Mouse (Mus musculus) CD4-positive, CD25-positive, alpha-beta regulatory T cell, adult 4 months (primary cell): ENCODE measurements around the gene Tmem97. TPM values are rescaled to one million over a fixed set of nuclear protein-coding genes. Genes with fewer than 3 reads are reported as not detected.
"Not testable (repeated sequence)": the region's sequence is repeated elsewhere in the genome, so short reads cannot be mapped to it uniquely, and the experiment has no call there.

ENCODE experiments used
- ATAC-seq: one replicate; pipeline ENCODE4 v1.8.0; 2017
- polyA plus RNA-seq, 2 experiments: library from polyadenylated mRNA; unstranded; fragments of 100-300 nt; shearing (Covaris generic); gene quantifications; one replicate each; pipeline ENCODE4 v1.2.1; 2017

Tmem97 gene
- polyA plus RNA-seq = 10 to 100 TPM; 17.4 to 21.3 TPM

DNA sequence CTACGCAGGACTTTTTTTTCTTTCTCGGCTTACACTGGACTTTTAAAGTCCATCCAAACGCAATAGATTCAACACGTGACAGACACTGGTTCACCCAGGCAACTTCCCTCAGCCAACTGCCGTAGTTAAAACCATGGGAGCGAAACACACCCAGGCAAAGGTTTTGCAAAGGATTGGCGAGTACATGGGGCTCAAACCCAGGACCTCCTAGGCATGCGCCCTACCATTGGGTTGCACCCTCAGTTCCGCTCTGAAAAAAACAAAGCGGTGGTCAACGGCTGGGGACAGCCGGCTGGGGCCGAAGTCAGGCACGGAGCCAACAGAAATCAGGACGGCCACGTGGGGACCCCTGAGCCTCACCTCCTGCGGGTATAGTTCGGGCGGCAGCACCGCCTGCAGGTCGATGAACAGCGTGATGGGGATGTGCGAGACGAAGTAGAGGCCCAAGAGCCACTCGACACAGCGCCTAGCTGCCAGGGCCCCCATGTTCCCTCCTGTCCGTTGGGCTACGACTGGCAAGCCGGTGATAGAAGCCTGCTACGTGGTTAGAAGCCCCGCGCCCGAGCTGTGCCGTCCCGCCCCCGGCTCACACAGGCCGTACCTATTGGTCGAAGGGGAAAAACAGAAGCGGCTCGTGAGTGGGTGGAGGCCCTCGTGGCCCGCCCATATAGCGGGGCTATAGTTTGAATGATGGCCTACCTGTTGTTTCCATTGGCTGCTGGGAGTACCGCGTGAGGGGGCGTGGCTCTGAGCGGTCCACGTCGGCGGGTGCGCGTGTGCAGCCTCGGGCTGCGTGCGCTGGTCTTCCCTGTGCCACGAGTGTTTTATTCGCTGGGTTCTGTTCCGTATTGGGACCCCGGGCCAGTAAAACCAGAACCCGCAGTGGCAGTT is at the start of gene Tmem97:
Gene Tmem97 (minus strand): TSS at position 610 of the 891 bp plus-strand sequence.
- ATAC-seq = peak; percentile 99

DNA sequence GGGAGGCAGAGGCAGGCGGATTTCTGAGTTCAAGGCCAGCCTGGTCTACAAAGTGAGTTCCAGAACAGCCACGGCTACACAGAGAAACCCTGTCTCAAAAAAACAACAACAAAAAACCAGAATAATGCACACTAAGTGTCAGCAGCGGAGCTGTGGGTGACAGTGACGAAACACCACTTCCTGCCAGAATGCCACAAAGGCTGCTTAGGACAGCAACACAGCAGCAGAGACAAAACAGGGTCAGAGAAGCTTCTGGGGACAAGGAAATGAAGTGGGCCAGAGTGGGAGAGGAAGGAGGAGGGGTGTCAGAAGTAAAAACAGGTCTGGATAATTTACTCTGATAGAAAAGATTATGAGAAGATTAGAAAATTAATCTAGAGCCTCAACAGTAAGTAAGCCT is 49.5 kb upstream of the Tmem97 start:
- ATAC-seq = peak; percentile 88

DNA sequence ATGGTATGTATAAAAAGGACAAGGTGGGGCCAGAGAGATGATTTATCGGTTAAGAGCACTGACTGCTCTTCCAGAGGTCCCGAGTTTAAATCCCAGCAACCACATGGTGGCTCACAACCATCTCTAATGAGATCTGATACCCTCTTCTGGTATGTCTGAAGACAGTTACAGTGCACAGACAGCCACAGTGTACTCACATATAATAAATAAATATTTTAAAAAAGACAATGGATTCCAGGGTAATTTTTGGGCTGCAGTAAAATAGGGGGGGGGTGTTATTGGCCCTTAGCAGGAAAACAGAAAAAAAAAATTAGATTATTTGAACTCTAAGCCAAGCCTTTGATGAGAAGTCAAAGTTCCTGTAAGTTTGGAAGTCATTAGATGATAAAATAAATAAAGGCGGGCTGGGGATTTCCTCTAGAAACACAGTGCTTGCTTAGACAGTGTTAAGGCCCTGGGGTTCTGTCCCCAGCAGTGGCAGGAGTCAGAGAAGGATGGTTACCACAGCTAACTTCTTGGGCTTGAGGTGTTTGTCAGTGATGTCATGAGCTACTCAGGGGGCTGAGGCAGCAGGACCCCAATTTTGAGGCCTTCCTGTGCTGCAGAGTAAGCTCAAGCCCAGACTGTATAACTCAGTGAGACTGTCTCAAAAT is 48.3 kb upstream of the Tmem97 start:
- ATAC-seq = peak; percentile 11

DNA sequence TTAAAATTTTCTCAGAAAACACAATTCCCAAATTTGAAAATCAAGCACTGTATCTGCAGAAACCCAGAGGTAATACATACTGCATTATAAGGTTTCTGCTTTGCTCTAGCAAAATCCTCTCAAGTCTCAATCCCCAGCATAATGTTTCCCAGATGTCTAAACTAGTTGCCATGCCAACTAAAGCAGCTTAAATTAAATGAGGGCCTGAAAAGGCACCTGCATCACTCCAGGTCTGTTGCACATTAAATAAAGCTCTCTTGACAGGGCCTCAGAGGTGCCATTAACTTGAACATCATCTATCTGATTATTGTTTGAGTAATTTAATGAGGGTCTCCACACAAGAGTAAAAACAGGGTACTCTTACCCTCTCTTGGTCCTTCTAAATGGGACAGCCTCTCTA is 46.2 kb upstream of the Tmem97 start:
- no peak for ATAC-seq

DNA sequence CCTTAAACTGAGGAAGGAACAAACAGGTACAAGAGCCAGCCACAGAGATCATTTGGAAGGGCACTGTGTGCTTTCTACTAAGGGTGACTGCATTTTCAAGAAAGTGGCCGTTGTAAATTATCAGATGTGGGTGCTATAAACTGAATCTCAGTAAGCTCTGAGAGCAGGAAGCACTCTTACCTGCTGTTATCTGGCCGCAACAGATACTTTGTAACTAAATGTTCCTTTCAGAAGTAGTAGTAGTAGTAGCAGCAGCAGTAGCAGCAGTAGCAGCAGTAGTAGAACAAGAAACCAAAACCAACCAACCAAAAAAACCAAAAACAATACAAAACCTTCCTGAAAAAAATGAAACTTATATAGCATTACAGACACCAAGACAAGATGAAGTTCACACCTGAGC is 45.2 kb upstream of the Tmem97 start:
- no peak for ATAC-seq

DNA sequence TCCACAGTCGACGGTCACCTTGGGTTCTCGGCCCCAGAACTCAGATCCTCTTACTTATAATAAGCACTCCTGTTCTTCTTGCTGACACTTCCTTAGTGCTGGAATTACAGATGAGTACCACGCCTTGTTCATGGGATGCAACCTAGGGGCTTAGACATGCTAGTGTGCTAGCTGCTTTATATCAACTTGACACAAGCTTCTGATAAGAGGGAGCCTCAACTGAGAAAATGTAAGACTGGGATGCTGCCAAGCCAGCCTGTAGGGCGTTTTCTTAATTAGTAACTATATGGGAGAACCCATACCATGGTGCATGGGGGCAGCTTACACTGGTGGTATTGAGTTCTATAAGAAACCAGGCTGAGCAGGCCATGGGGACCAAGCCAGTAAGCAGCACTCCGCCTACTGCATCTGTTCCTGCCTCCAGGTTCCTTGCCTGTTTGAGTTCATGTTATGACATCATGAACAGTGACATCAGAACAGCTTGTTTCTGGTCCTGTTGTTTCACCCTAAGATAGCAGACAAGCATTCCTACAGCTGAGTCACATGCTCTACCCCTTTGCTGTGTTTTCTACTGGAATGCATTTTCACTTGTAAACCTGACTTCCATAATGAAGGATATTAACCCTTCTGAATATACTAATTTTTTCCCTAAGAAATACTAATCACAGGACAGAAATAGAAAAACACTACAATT is 43.8 kb upstream of the Tmem97 start:
- ATAC-seq = no peak

DNA sequence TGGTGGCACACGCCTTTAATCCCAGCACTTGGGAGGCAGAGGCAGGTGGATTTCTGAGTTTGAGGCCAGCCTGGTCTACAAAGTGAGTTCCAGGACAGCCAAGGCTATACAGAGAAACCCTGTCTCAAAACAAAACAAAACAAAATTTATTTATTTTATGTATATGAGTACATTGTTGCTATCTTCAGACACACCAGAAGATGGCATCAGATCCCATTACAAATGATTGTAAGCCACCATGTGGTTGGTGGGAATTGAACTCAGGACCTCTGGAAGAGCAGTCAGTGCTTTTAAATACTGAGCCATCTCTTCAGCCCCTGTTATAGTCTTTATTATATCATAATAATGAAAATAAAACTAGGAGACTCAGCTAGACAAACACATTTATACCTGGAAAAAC is 37.1 kb upstream of the Tmem97 start:
- ATAC-seq = not testable (repeated sequence)

DNA sequence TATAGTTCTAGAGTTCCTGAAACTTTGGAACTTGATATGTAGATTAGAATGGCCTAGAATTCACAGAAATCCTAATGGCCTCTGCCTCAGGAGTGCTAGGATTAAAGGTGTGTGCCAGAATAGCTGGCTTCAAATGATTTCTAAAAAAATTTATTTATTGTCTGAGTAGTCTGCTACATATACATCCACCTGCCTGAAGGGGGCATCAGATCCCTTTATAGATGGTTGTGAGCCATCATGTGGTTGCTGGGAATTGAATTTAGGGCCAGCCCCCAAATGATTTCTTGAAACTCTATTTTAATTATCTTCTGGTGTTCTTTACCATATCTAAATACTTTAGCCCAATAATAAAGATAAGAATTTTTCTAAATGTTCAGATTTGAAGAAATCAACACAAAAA is 35.5 kb upstream of the Tmem97 start:
- no peak for ATAC-seq

DNA sequence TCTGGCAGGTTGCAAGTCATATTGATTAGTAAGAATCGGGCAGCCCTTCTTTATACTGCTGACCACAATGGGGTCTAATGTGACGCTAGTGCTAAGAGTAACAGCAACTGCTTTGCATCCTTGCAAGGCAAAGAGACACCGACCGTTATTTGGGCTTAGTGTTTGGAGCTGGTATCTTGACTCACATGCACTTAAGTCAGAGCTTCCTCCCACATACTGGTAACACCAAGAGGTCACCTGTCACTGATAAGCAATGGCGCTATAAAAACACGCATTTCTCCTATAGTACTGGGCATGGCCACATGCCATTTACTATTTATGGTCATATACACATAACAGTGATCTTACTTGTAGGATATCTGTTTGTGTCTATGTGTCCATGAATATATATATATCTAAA is 32.3 kb upstream of the Tmem97 start:
- no peak for ATAC-seq

DNA sequence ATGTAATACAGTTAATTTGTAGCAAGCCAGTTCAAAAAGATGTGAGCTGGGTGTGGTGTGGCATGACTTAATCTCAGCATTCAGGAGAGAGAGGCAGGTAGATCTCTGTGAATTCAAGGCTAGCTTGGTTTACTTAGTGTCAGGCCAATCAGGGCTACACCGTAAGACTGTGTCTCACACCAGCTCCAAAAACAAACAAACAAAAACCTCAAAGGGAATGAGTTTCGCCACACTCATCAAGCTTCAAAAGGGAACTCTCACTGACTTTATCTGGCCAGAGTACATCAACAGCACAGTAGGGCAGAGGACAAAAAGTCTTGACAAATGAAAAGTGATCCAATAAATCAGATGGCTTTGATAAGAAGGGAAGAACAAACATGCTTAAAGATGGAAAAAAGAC is 24.4 kb upstream of the Tmem97 start:
- no peak for ATAC-seq

DNA sequence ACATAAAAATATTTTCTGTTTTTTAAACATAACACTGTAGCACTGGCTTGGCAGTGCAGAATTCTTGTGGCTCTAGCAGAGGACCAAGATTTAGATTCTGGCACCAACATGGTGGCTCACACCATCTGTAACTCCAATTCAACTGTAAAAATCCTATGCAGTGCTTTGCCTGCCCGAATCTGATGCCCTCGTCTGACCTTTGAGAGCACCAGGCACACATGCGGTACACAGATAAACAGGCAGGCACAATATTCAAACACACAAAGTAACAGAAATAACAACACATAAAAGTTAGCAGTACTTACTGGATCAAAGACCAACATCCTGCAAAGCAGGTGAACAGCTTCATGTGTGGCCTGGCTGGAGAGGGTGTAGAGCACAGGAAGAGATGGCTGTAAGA is 24.0 kb upstream of the Tmem97 start:
- ATAC-seq = no peak

DNA sequence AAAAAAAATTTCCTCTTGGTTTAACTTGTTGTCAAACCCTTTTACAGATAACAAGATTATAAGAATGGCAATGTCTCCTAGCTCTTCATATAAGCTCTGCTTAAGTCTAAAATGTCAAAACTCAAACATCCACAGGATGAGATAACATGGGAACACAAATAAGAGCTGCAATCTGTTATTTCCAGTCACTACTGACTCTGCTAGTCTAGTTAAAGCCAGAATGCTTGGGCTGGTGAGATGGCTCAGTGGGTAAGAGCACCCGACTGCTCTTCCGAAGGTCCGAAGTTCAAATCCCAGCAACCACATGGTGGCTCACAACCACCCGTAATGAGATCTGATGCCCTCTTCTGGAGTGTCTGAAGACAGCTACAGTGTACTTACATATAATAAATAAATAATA is 23.5 kb upstream of the Tmem97 start:
- not testable (repeated sequence) for ATAC-seq

DNA sequence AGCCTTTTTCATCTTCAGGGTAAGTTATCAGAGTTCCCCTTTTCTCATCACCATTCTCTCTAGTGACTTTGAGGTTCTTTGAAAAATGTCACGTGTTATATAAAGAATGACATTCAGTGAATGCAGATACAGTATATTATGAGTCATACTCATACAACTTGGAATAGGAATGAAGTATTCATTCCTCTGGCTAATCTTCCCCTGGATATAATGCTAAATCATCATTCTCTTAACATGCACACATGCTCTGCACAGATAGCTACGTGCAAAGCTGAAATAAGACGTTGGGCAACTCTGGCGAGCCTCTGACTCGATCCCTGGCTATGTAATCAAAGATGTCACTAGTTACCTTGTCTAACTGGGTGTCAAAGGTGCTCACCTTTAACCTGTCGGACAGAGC is 21.3 kb upstream of the Tmem97 start:
- ATAC-seq = no peak

DNA sequence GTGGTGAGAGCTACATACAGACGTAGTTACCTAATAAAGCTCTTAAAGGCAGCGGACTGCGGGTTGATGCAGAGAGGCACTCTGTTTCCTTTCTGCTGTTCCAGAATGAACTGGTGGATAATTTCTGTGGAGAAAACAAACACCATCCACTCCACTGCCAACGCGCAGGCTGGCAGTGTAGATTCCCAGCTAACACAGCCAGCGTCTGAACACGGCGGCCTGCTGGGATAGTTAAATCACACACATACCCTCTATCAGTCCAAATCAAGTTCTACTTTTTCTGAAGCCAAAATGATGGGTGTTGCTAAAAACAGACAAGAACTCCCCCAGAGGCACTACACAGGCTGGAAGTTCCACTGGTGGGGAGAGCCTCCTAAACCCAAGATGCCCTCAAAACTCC is 20.9 kb upstream of the Tmem97 start:
- no peak for ATAC-seq

DNA sequence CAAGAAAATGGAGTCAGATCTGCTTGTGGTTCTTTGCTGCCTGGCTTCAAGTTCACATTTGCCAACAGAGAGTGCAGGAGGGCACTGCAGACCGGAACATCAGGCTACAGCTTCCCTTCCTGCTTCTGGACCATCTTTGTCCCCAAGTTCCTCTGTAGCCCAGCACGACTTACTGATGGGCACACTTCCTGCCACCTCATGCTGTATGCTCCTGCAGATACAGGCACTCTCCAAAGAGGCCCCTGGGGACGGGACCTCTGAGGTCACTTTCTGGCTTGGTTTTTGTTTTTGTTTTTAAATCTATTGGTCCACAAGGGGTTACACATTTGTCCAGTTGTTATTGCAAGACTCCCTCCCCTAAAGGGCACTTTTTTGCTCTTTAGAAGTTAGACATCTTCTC is 19.2 kb upstream of the Tmem97 start:
- no peak for ATAC-seq

DNA sequence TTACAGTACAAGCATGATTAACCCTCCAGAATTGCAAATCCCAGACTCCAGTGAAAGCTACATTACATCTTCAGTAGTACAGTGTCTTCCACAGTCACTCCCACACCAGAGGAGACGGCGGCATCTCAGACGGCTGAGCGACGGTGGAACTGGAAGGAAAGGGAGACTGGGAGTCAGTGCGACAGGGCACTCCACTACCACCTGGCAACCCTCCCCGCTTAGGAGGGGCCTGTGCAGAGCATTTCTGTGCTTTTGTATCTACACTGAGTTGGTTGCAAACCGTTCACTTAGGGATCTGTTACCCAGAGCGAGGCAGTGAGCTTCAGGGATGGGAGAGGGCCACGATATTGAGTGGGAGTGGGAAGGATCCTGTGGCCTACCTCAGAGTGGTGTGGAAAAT is 18.2 kb upstream of the Tmem97 start:
- ATAC-seq = no peak

DNA sequence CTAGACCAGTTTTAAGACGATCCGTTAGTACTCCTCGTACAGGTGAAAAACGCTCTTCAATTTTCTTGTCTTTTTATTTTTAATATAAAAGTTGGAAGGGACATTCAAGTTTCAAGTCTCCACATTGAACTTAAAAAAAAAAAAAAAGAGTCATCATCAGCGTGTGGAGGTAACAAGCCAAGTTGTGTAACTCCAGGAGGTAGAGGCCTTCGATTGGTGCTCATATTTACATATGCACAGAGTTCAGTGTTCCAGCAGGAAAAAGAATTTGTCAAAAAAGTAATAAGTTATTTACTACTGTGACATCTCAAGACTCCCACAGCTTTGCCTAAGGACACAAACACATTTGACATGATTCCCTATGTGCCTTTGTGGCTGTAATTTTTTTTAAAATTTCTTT is 17.0 kb upstream of the Tmem97 start:
- ATAC-seq = no peak

DNA sequence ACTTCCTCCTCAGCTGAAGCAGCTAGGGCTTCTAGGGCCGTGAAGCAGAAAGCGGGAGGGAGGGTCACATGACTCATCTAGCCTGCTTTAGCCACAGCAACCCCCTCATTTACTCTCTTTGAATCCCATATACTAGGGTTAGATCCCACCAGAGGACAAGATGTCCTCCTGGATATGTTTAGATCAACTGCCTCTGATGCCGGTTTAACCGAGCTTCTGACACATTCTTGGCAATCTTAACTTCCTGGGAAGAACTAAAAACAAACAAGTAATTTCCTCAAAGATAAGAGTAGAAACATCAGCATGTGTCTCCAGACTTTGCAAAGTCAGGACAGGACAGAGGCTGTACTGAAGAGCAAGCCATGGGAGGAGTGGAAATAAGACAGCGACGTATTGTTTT is 16.2 kb upstream of the Tmem97 start:
- ATAC-seq = no peak

DNA sequence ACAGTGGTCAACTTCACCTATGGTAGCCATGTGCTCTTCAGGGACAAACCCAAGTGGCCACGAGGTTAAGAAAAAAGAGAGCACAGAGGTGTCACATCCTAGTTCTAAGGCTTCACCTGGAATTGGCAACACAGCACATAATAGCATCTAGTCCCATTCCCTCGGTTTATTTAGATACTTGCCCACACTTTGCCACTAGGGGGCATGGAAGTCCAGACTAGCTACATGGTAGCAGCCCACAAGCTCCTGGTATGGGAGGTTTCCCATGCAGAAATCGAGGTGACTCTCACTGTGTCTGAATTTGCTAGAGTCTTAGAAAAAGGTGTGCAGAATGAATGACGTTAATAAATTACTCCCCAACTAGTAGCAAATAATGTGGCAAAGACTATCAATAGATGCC is 9.9 kb upstream of the Tmem97 start:
- ATAC-seq = peak; percentile 68

DNA sequence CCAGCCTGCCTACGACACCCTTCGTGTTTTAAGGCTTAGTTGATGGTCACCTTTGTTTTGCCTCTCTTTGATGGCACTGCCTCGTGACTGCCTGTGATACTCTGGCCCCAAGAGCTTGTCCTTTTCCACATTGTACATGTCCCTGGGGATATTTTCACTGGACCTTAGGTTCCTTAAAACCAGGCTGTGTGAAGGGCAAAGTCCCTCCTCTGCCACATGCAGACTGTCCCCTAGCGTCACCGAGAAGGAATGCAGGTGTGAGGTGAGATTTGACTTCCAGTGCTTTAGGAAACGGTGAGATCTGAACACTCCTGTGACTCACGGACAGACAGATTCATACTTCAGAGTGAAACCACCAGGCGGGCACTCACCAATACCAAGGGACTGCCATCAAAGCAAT is 6.7 kb upstream of the Tmem97 start:
- no peak for ATAC-seq

DNA sequence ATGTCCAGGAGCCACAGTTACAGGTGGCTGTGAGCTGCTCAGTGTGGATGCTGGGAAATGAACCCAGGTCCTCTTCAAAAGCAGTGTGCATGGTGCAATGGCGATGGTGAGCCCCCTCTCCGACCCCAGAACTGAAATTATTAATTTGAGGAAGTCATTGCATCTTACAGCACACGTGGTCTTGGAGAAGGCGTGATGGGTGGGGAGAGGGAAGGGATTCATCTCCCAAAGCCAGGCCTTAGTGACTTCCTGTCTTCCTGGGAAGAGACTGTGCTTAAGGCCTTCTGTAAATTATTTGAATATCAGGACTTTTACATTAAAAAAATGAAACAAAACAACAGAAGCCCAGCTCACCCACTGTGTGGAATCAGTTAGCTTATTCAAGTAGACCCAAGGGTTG is 5.5 kb upstream of the Tmem97 start:
- ATAC-seq = no peak

DNA sequence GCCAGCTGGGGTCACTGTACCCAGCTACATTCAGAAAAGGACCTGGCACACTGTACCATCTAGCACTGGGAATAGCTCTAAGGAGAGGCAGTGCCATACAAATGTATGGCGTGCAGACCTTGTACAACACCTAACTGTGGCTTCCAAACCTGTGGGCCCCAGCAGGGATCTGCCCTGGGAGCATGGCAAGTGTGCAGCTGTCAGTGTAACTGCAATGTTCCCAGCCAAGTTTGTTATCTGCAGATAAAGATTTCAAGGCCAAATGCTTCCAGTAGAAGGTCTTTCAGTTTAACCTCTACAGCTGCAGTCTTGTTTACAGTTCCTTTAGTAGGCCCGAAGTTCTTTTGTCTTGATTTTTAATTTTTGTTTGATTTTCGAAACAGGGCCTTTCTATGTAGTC is 5.0 kb upstream of the Tmem97 start:
- ATAC-seq = no peak

DNA sequence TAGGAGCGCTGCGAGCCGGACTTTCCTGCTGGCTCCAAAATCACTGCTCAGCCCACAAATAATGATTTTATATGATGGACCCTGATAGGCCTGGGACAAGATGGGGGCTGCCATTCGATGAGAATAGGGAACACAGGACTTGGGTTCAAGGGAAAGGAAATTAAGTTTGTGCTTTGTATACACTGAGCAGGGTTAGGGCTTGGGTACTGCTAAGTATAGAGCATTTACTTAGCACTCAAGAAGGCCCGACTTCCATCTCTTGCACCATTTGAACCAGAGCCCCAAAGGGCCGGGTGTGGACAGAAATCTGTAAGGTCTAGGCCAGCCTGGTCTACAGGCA is 452 bp upstream of the Tmem97 start:
- ATAC-seq = no peak

DNA sequence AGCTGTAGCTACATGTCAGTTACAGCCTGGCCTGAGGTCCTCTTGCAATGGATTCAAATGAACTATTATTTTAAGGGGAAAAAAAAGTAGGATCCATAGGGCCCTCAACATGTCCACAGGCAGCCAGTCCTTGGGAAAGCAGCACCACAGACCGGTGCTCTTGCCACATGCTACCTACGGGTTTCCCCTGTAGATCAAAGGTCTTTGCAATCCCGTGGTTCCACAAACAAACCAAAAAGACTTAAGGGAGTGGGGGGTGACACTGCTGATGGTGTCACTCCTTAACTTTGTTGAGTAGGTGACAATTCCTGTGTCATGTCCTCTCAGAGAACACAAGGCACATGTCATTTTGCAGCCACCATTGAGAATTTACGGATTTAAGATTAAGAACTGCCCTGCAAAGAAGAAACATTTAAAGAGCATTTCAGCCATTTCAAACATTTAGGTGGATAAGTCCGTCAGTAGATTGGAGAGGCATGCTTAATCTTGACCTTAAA is 1.0 kb downstream of the Tmem97 start:
- no peak for ATAC-seq
